Mouse (Mus musculus) gastrocnemius, postnatal 4 days (tissue): Measurements from ENCODE around the gene Arhgap6. TPM values are rescaled to one million over a fixed set of nuclear protein-coding genes. Genes with fewer than 3 reads are reported as not detected.

ENCODE experiments used
- DNase-seq, 2 experiments: peaks; one replicate each; pipeline ENCODE4 v3.0.0; 2021 to 2022; ENCODE audit warnings: low spot score in 2 of 2, mixed read lengths in 2 of 2
- total RNA-seq, 2 experiments: library from RNA; stranded (reverse); gene quantifications; 2 replicates each; pipeline ENCODE4 v1.2.3; 2021

The Arhgap6 gene
- total RNA-seq, 2 experiments from 2014 or later, result 8.5 TPM

GRCm38 (mm10) chrX:169107372-169107771, 312.5 kb downstream of the Arhgap6 start:
- no peak for DNase-seq

- DNase-seq, result no peak
Measured at GRCm38 (mm10) chrX:169110031-169110430, 315.1 kb downstream of the Arhgap6 start.

GRCm38 (mm10) chrX:169112662-169113061, 317.8 kb downstream of the Arhgap6 start:
- peak in 1 of 2 experiments; percentile 37 for DNase-seq

GRCm38 (mm10) chrX:169123115-169123772, 328.3 kb downstream of the Arhgap6 start:
- DNase-seq, result no peak

GRCm38 (mm10) chrX:169123773-169124151, 328.9 kb downstream of the Arhgap6 start:
- DNase-seq, result no peak

GRCm38 (mm10) chrX:169139758-169140157, 344.9 kb downstream of the Arhgap6 start:
- DNase-seq, result no peak

GRCm38 (mm10) chrX:169140467-169140866, 345.6 kb downstream of the Arhgap6 start:
- no peak for DNase-seq

- DNase-seq, result no peak
Measured at GRCm38 (mm10) chrX:169153805-169154204, 358.9 kb downstream of the Arhgap6 start.

GRCm38 (mm10) chrX:169158385-169158784, 363.5 kb downstream of the Arhgap6 start:
- no peak for DNase-seq

- DNase-seq, result no peak
Measured at GRCm38 (mm10) chrX:169170981-169171380, 376.1 kb downstream of the Arhgap6 start.

GRCm38 (mm10) chrX:169173796-169174195, 378.9 kb downstream of the Arhgap6 start:
- peak in 1 of 2 experiments; percentile 40 for DNase-seq

- no peak for DNase-seq
Measured at GRCm38 (mm10) chrX:169178634-169179033, 383.7 kb downstream of the Arhgap6 start.

- DNase-seq, result no peak
Measured at GRCm38 (mm10) chrX:169187100-169187499, 392.2 kb downstream of the Arhgap6 start, which contains the start of gene Amelx. TSS of gene Amelx (minus strand) at chrX:169187200.

GRCm38 (mm10) chrX:169210019-169210418, 415.1 kb downstream of the Arhgap6 start:
- DNase-seq, result no peak

GRCm38 (mm10) chrX:169220064-169220463, 425.2 kb downstream of the Arhgap6 start:
- DNase-seq, result no peak

- no peak for DNase-seq
Measured at GRCm38 (mm10) chrX:169222357-169223062, 427.6 kb downstream of the Arhgap6 start.

GRCm38 (mm10) chrX:169255915-169256314, 461.0 kb downstream of the Arhgap6 start:
- no peak for DNase-seq

- DNase-seq, result no peak
Measured at GRCm38 (mm10) chrX:169256741-169257140, 461.8 kb downstream of the Arhgap6 start.

- no peak for DNase-seq
Measured at GRCm38 (mm10) chrX:169261034-169261433, 466.1 kb downstream of the Arhgap6 start.

- DNase-seq, result no peak
Measured at GRCm38 (mm10) chrX:169262212-169262611, 467.3 kb downstream of the Arhgap6 start.

GRCm38 (mm10) chrX:169263433-169264172, 468.7 kb downstream of the Arhgap6 start:
- DNase-seq, result no peak

GRCm38 (mm10) chrX:169299579-169299978, 504.7 kb downstream of the Arhgap6 start:
- DNase-seq, result no peak
